Mouse (Mus musculus) neural tube, postnatal 0 days (tissue): ENCODE results near the gene Apcs. TPM values are rescaled to one million over a fixed set of nuclear protein-coding genes. Genes with fewer than 3 reads are reported as not detected.

Experiments
- polyA plus RNA-seq: library from polyadenylated mRNA; unstranded; fragments of >200 nt; fragmentation: Nextera tagmentation; extraction: Ambion mirVana; gene quantifications from 2 replicates; pipeline ENCODE4 v1.2.1, GENCODE M21; 2015

Apcs gene
- polyA plus RNA-seq = not detected in 2 replicates

GRCm38 (mm10) chr1:172894777-172895357 is at the start of gene Apcs:
TSS of gene Apcs (minus strand) at chr1:172895041.

Other genes with a start within 250 kb of the Apcs start
- 0.28 and 0.39 TPM in 2 replicates for gene Crp, start 197.0 kb downstream of the Apcs start, polyA plus RNA-seq
- not detected in 2 replicates for gene Olfr16, start 55.4 kb upstream of the Apcs start, polyA plus RNA-seq
- not detected in 2 replicates for gene Olfr1408, start 242.3 kb upstream of the Apcs start, polyA plus RNA-seq